Mouse (Mus musculus) ES-Bruce4 (cell line): Measurements from ENCODE around the gene Gm13288.
"Not testable (repeated sequence)": the region's sequence is repeated elsewhere in the genome, so short reads cannot be mapped to it uniquely, and the experiment has no call there.

Experiments
- CTCF ChIP-seq: IDR thresholded peaks from one replicate; pipeline ENCODE4 v1.8.1; 2011; ENCODE audit warnings: low read depth, low read length
- POLR2A ChIP-seq: IDR thresholded peaks from one replicate; pipeline ENCODE4 v1.8.1; 2011; ENCODE audit warnings: low read length; ENCODE audit not compliant: insufficient read depth

DNA sequence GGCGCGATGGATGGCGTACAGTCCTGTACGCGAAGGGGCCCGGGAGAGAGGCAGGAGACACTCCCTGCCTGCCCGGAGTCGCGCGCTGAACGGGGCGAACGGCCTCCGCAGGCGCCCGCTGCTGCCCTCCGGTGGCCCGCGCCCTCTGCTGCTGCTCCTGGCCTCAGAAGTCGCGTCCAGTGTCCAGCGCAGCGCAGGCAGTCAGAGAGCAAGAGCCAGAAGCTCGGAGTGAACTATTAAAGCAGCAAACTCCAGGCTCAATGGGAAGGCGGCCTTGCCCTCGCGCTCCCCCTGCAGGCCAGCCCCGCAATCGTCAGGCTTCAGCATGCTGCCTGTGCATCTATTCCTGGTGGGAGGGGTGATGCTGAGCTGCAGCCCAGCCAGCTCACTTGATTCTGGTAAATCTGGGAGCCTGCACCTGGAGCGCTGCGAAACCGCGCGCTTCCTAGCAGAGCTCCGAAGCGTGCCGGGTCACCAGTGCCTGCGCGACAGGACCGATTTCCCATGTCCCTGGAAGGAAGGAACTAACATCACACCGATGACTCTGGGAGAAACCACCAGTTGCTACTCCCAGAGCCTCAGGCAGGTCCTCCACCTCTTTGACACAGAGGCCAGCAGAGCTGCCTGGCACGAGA is 41.8 kb upstream of the Gm13288 start:
- TF ChIP-seq CTCF: peak; percentile 2
- TF ChIP-seq POLR2A: not testable (repeated sequence)
